Mouse (Mus musculus) CD4-positive helper T cell, adult 2 months (primary cell): ENCODE results near the gene Slit1.

Experiments used
- DNase-seq: peaks from one replicate; pipeline ENCODE4 v3.0.0-alpha.2; 2012; ENCODE audit warnings: low read depth, missing footprints, low spot score

Slit1 gene

DNA sequence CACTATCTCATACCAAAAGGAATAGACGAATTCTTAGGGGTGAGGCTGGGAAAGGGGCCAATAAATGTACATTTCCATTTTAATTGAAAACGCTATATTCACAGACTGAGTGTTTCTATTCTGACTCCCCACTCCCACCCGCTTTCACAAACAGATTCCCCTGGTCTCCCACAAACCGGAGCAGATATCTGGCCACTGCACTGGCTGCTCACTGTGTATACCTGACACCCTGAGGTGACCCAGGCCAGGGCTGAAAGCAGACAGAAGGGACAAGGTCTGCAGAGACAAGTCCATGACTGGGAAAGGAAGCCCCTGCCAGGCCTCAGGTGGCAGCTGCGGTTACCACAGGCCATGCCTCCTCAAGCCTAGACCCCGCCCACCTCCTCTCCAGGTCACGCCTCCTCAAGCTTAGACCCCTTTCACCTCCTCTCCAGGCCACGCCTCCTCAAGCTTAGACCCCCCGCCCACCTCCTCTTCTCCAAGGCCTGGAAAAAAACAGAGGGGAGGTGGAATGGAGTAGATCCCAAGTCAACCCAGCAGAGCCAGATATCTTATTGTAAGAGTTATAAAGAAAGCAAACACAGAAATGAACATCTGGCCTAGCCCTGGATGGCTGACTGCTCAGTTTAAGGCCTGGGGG lies 18.5 kb downstream of the Slit1 start:
- DNase-seq: no peak

DNA sequence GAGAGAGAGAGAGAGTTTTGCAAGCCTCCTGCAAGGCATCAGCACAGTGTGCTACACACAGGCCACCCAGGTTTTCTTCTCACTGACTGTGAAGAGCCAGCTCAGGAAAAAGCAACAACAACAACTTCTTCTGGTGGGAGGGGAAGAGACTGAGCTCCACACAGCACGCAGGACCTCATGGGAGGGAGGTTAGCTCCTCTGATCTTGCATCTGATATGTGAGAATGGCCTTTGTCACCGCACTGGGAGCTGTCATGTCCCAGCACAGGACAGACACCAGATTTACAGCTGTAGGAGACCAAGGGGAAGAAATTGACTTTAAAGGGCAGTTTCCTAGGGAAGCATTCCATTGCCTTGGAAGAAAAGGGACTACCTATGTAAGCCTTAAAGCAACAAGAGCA lies 20.1 kb downstream of the Slit1 start:
- no peak for DNase-seq

DNA sequence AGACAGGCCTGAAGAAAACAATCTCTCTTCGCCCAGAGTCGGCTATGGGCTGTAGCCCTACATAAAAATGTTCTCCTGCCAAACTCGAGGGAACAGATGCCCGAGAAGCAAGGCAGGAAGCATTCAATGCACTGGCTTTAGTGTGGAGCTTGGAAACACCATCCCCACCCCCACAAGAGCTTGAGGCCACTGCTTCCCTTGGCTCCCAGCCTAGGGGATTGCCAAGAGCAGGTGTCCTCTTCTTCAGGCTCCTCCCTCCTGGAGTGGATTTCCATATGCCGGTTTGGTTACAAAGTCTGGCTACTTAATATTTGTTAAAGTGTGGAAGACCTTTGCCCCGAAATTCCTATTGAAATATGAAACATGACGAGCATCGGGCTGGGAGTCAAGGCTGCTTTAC lies 24.0 kb downstream of the Slit1 start:
- no peak for DNase-seq

DNA sequence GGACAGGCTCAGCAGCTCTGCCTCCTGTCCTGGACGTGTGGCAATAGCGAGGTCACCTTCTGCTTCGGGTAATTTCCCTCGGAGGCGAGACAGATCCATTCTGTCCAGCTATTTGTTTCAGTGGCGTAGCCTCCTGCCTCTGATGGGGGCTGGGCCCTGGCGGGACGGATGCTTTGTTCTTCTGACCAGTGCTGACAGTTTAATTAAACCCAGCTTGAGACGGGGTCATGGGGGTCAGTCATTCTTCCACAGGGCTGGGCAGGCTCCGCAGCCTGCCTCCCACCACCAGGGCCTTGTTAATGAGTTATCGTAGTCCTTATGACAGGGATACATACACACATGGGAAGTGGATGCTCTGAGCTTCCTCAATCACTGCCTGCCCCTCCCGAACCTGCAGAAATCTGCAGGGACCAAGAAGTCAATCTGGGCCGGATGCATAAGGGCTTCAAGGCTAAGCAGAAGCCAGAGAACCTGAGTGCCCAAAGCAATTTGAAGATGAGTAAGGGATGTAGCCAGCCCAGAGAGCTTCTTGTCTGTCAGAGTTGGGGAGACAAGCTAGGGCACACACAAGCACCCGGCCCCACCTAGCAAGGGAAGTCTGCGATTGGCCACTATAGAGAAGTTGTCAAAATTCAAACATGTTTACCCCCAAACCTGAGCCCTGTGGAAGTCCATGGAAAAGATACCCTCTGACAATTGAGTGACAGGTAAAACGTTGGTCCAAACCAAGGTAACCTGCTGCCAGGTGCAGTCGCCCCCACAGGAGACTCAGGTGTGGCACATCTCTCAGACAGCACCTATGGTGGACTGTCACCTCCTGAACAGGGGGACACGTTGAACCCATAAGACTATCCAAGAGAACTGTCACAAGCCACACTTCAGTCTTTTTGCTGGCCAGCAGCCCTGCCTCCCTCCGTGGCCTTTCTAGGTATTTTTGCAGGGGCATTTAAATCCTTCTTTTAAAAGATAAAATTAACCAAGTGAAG lies 26.9 kb downstream of the Slit1 start:
- DNase-seq: no peak

DNA sequence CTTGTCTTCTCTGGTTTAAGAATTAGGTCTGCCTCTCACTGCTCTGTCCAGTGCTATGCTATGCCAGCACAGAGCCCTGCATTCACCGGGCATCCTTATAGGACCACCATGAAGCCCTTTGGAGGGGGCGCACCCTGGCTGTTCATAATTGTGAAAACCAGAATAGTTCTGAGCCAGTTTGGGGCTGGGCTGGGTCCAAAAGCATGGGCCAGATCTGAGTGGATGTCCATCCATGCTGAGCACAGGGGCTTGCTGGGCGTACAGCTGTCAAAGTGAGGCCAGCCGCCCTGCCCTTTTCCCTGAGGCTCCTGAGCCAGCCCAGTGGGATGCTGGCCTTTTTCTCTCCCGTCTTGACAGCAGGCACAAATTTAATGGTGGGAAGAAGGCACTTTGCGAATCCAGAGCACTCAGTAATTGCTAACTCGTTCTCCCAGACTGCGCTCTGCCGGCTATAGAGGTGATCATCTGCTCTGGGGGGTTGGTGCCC lies 29.0 kb downstream of the Slit1 start:
- DNase-seq: no peak

DNA sequence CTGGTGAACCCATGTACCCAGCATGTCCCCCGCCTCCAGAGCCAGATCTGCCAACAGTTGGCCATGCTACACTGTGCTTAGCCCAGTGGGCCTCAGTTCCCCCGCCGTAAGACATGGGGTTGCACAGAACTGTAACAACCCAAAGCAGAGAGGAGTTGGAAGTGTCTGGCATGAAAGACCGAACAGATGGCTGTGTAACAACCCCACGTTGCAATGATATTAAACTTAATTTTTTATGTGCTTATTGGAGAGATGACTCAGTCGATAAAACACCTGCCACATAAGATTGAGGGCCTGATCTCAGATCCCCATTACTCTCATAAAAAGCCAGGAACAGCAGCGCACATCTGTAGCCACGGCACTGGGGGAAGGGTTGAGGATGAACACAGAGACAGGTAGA lies 30.6 kb downstream of the Slit1 start:
- DNase-seq: no peak

DNA sequence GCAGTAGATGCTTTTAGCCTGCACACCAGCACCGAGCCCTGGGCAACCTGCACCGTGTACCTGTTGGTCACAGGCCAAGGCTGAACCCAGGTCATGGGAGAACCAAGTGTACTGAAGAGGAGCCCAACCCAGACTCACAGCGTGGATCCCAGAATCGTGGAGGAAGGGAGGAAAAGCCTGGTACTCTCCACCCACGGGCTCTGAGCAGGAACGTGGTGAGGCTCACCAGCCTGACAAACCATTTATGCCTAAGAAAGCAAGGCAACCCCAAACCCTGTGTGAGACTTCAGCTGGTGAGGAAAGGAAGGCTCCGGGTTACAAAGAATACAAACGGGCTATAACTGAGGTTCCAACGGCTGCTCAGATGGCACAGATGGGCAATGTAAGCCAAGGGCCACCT lies 31.8 kb downstream of the Slit1 start:
- no peak for DNase-seq

DNA sequence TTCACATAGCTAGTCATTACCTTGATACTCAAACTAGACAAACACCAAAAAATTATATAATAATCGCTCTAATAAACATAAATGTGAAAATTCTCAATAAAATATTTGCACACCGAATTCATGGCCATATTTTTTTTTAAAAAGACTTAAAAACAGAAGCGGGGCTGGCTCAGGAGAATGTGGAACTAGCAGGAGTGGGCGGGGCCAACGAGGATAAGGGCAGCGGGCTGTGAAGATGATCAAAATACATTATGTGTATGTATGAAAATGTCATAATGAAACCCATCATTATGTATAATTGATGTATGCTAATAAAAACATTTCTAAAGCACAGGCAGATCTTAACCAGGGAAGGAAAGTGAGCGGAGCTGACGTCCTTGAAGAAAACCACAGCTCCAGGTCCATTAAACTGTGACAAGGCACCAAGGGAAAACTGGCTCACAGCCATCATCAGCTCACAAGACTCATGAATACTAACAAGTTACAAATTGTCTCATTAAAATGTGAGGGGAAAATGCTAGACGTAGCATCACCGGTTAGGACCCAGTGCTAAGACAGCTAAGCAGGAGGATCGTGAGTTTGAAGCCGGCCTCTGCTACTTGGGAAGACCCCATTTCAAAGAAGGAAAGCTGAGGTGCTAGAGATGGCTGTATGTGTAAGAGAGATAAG lies 33.8 kb downstream of the Slit1 start:
- DNase-seq: no peak

DNA sequence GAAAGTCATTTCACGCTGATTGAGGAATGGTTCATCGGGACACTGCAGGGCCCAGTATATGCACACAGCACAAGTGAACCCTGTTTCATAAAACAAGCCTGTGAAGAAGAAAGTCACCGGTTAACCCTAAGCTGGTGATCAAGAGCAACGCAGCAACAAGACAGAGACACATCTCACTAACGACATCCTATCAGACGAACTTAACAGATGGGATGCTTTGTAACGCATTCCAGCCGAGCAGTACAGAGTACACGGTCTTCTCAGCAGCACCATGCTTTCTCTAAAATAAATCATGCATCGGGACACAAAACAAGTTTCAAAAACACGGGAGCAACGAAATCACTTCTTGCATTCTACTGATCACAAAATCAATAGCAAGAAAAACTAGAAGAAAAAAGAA lies 35.6 kb downstream of the Slit1 start:
- DNase-seq: no peak

DNA sequence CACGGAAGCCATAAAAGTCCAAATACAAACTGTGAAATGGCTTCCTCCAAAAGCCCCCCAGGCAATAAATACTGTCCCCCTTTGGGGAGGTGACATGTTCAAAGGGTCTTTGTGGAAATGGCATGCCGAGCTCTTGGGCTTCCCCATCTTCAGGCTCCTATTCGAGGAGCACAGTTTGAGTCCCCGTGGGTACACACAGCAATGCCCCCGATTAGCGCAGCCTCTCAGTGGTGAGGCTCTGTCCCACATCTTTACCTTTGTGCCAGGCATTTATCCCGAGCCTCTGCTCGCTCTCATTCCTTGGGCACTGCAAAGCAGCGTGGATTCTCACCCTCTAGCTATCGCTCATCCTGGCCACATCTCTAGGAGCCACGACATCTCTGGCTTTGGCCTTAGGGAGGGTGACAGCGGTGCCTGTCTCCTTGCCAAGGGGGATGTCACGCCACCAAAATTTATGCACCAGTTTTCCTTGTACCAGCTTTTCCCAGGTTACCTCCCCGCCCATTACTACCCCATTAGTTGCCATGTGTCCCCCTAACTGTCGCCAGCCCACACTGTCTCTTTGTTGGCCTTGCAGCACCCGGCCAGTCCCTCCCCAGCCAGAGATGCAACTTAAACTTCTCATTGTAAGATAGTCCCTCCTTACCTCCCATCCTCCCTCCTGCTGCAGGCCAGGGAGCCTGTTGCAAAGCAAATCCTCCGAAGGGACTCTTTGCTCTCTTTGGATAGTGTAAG lies 37.2 kb downstream of the Slit1 start:
- no peak for DNase-seq

DNA sequence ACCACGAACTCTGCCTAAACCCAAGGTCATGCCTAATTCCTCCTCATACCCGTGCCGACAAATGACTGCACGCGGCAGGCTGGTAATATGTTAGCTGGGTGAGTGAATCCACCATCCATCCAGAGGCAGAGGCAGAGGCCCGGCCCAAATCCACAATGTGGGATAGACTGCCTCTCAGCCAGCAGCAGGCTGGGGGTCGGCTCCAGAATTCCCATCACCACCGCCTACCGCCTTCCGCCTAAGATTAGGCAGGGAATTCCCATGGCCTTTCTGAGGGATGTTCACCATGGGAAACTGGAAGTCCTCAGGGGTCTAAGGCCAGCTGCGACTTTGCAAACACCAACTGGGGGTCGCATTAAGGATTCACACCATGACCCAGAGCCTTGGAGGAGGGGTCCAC lies 38.0 kb downstream of the Slit1 start:
- no peak for DNase-seq

DNA sequence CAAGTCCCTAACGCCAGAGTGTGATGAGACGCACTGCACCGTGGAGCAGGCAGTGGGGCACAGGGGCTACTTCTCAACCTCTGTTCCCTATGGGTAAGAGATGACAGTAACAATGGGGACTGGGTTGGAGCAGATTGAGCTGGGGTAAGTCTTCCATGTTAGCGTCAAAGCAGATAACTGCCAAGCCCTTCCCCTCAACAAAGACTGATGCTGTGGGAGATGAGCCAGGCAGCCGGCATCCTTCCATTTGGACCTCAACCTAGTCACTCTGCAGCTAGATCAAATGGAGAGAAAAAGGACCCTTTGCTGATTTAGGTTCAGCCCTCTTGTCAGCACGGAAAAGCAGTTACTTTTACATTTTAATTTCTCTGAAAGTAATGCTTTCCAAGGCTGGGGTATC lies 40.8 kb downstream of the Slit1 start:
- no peak for DNase-seq

DNA sequence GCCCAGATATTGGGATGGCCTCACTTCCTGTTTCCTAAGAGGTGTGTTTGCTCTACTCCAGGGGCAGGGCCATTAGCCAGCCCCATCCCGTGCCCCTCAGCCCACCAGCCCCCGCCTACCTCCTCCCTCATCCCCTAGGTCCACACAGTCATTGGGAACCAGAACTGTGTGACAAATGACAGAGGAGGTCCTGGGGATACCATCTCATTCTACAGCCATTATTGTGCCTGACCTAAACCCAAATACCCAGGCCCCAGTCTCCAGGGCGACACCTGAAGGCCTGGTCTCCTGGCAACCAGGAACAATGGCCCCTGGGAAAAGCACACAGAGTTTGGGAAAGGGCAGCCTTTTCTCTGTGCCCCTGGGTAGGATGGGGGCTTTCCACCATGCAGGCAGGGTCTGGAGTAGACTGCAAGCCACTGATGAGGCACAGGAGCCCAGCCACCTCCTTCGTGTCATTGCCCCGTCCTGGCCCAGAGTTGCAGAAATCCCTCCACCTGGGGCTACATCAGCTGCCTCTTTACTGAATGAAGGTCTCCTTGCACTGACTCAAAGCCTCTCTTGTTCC lies 44.5 kb downstream of the Slit1 start:
- DNase-seq: no peak

DNA sequence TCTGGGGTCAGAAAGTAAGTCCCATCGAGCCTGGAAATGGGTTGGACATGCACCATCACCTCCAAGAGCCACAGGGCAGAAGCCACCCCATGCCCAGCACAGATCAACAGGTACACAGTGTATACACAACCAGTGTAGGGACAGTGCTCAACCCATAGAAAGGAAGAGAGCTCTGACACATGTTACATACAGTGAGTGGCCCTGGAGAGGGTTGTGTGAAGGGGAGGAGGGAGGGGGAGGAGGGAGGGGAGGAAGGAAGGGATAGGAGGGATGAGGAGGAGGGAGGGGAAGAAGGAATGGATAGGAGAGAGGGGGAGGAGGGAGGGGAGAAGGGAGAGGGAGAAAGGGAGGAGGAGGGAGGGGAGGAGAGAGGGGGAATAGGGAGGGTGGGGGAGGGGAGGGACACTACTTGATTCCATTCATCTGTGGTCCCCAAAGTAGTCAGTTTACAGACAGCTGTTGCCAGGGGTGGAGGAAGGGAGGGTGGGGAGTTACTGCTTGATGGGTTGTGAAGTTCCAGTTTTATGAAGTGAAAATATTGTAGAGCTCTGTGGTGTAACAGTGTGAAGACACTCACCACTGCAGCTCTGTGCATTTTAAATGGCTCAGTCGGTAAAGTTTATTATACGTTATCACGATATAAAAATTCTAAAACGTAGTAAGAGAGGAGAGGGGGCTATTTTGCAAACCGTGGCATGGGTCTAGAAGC lies 45.5 kb downstream of the Slit1 start:
- DNase-seq: no peak

DNA sequence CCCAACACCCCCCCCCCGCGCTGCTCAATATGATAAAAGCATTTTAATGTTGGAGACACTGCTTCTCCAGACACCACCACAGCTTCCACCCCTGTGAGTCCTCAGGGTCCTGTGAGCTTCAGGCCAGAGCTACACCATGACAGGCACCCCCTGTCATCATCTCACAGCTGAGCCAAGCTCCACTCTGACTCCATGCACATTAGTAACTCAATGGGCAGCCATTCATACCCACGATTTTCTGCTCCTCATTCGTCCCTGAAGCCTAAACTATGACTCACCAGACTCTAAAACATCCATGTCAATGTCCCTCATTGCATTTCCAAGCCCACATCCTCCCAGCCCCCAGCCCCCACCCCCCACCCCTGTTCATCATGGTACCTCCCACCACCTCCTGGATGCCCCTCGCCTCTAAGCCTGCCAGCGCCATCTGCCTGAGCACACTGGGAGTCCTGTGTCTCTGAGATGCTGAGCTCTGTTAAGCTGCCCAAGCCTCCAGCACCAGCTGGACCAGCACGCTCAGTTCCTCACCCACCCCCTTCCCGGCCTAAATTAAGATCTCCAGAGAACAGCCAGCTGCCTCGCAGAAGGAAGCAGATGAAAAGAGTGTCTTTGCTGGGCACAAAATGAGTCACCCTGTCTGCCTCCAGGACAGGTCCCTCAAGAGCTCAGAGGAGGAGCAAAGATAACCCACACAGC lies 46.2 kb downstream of the Slit1 start:
- no peak for DNase-seq

DNA sequence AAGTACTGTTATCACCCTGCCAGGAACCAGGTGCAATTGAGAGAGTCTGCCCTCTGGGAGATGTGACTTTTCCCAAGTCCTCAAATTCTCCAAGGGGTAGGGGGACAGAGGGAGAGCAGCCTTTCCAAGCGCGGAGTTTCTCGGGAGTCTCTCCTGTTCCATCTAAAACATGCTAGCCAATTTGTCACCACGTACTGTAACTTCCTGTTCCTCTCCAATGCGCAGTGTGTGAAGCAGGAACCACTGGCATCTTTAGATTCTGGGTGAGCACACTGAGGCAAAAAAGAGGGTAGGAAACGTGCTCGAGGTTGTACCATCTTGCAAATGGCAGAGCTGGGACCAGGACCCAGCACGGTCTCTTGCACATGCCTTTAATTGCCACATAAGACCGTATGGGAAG lies 47.0 kb downstream of the Slit1 start:
- DNase-seq: no peak

DNA sequence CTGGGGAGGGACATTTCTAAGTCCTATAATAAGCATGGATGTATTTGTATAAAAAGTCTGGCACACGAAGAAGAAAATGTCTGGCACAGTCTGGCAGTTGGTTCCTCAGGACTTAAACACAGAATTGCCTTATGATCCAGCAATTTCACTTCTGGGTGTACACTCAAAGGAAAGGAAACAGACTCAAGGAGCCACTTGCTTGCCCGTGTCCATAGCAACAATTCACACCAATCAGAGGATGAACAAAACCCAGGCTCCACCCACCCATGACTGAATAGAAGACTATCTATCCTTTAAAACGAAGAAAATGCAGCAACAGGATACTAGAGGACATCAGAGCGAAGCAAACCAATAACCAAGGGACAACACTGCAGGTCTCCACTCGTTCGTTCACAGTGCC lies 48.4 kb downstream of the Slit1 start:
- no peak for DNase-seq

DNA sequence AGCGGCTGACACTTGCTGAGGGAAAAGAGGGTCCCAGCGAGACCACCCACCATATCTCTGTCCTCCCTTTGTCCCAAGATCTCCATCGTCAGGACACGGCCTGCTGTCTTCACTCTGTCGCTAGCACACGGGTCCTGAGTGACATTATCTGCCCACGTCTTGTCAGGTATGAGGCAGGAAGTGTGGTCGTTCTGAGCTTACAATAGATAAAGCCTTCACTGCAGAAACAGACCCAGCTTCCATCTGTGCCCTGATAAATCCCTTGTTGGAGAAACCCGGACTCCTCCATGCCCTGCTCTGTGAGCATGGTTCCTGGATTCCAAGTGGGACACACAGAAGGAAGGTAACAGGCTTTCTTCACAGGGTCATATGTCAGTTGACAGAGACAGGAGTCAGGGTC lies 48.9 kb downstream of the Slit1 start:
- DNase-seq: no peak

DNA sequence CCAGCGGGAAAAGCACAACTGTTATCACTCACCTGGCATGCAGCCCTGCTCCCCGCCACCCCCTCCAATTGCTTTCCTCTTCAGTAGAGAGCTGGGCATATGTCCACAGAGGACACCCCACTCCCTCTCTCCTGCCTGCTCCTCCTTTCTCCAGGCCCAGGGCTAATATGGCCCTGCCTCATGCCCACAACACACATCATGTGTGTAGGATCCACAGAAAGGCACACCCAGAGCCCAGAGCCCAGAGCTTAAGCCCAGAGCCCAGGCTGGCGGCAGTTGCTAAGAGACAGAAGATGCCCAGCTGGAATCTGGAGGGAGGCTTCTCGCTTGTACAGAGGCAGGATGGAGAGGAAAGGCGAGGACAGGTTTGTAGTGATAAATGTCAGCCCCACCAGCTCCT lies 49.7 kb downstream of the Slit1 start:
- no peak for DNase-seq

DNA sequence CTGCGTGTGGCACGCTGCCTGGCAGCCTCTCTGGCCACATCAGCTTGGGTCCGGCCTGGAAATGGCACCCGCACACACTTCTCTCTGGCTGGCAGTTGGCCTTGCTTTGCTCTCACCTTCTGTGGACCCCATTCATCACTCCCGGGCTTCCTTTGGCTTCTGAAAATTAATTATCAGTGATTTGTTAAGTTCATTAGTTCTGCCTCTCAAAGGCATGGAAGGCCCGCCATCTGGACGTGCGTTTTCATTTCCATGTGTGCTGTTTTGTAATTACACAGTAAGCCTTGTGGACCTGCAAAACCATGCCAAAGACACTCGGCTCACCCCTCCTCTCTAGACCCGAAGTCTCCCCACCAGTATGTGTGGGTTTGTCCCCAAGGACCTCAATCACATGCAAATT lies 53.4 kb downstream of the Slit1 start:
- DNase-seq: no peak
